Mouse (Mus musculus): Measurements from ENCODE around the gene Zcchc3. TPM values are rescaled to one million over a fixed set of nuclear protein-coding genes. Genes with fewer than 3 reads are reported as not detected.
A peak's percentile ranks its signal among the peaks of the same experiment; 100 is the strongest.

Gene Zcchc3
- polyA plus RNA-seq, 1 experiment from 2014 or later = 35.0 TPM

GRCm38 (mm10) chr2:152406126-152406525 lies 8.7 kb downstream of the Zcchc3 start:
- H3K9ac ChIP-seq = no peak overlapping the region
- H3K9me3 ChIP-seq = no peaks in the 10 kb centered on the region
- peak overlapping the region; percentile 57 for H3K4me2 ChIP-seq
- H3K36me3 ChIP-seq = no peaks in the 10 kb centered on the region
- H3K27ac ChIP-seq = peak overlapping the region; percentile 77
- no peaks in the 10 kb centered on the region for H3K27me3 ChIP-seq
- under 1% methylated on average over 19 of the region's 19 CpGs for WGBS
- peaks cover 36% of the 10 kb centered on the region for H3K4me1 ChIP-seq
- peak; percentile 92 for ATAC-seq (ENCODE audit: insufficient number of reproducible peaks, low FRiP score, low TSS enrichment, low read depth)
- peak overlapping the region; percentile 37 for H3K4me3 ChIP-seq

- 0% methylated on average over 13 of the region's 13 CpGs for WGBS
- Histone ChIP-seq H3K9ac (peak overlapping the region; percentile 44), H3K36me3 (0 out of 2 replicates have a peak, but pooled peaks cover 2% of the 10 kb centered on the region), H3K4me3 (peak overlapping the region; percentile 84), H3K27me3 (no peaks in the 10 kb centered on the region), H3K9me3 (no peaks in the 10 kb centered on the region), H3K4me1 (peaks cover 34% of the 10 kb centered on the region), H3K27ac (peak overlapping the region; percentile 100), H3K4me2 (peak overlapping the region; percentile 92)
- ATAC-seq (ENCODE audit: insufficient number of reproducible peaks, low FRiP score, low TSS enrichment, low read depth) = no peak; the same call in 1 of the 2 replicates
Measured at GRCm38 (mm10) chr2:152399122-152399542, 15.7 kb downstream of the Zcchc3 start.

GRCm38 (mm10) chr2:152398691-152399090 lies 16.1 kb downstream of the Zcchc3 start:
- H3K9ac ChIP-seq = peak overlapping the region; percentile 81; the same call in 1 of the 2 replicates
- H3K27ac ChIP-seq = peak overlapping the region; percentile 100
- peak overlapping the region; percentile 92 for H3K4me2 ChIP-seq
- 0 out of 2 replicates have a peak, but pooled peaks cover 2% of the 10 kb centered on the region for H3K36me3 ChIP-seq
- peak overlapping the region; percentile 84 for H3K4me3 ChIP-seq
- no peaks in the 10 kb centered on the region for H3K27me3 ChIP-seq
- peaks cover 38% of the 10 kb centered on the region for H3K4me1 ChIP-seq
- under 1% methylated on average over 38 of the region's 38 CpGs for WGBS
- H3K9me3 ChIP-seq = no peaks in the 10 kb centered on the region
- ATAC-seq (ENCODE audit: insufficient number of reproducible peaks, low FRiP score, low TSS enrichment, low read depth) = peak; percentile 86

- Histone ChIP-seq H3K27me3 (no peaks in the 10 kb centered on the region), H3K36me3 (0 out of 2 replicates have a peak, but pooled peaks cover 2% of the 10 kb centered on the region), H3K4me2 (peak within 1 kb of the TSS; percentile 92), H3K9ac (peak within 1 kb of the TSS; percentile 81), H3K9me3 (no peaks in the 10 kb centered on the region), H3K4me1 (peaks cover 41% of the 10 kb centered on the region), H3K4me3 (peak within 1 kb of the TSS; percentile 84), H3K27ac (peak within 1 kb of the TSS; percentile 100)
- peak; percentile 57 for ATAC-seq (ENCODE audit: insufficient number of reproducible peaks, low FRiP score, low TSS enrichment, low read depth)
- WGBS = 1% methylated on average over 59 of the region's 104 CpGs
Measured at GRCm38 (mm10) chr2:152397680-152398435, 17.0 kb downstream of the Zcchc3 start, which contains the start of gene Sox12. Gene Sox12, minus strand, starts transcription at chr2:152398063.

GRCm38 (mm10) chr2:152397004-152397589 lies 17.7 kb downstream of the Zcchc3 start:
- no peaks in the 10 kb centered on the region for H3K27me3 ChIP-seq
- under 1% methylated on average over 66 of the region's 77 CpGs for WGBS
- H3K4me3 ChIP-seq = peak overlapping the region; percentile 84
- peaks cover 41% of the 10 kb centered on the region for H3K4me1 ChIP-seq
- H3K27ac ChIP-seq = peak overlapping the region; percentile 100
- 0 out of 2 replicates have a peak, but pooled peaks cover 2% of the 10 kb centered on the region for H3K36me3 ChIP-seq
- H3K9ac ChIP-seq = peak overlapping the region; percentile 81
- H3K9me3 ChIP-seq = no peaks in the 10 kb centered on the region
- H3K4me2 ChIP-seq = peak overlapping the region; percentile 92
- no peak for ATAC-seq (ENCODE audit: insufficient number of reproducible peaks, low FRiP score, low TSS enrichment, low read depth)

GRCm38 (mm10) chr2:152396110-152397003 lies 18.5 kb downstream of the Zcchc3 start:
- no peaks in the 10 kb centered on the region for H3K27me3 ChIP-seq
- H3K9ac ChIP-seq = peak overlapping the region; percentile 81
- H3K4me2 ChIP-seq = peak overlapping the region; percentile 92
- peaks cover 41% of the 10 kb centered on the region for H3K4me1 ChIP-seq
- 0 out of 2 replicates have a peak, but pooled peaks cover 2% of the 10 kb centered on the region for H3K36me3 ChIP-seq
- peak overlapping the region; percentile 100 for H3K27ac ChIP-seq
- H3K4me3 ChIP-seq = peak overlapping the region; percentile 84
- no peaks in the 10 kb centered on the region for H3K9me3 ChIP-seq
- ATAC-seq (ENCODE audit: insufficient number of reproducible peaks, low FRiP score, low TSS enrichment, low read depth) = peak; percentile 80
- under 1% methylated on average over 46 of the region's 46 CpGs for WGBS

- 24% methylated on average over 13 of the region's 13 CpGs for WGBS
- Histone ChIP-seq H3K27ac (peak overlapping the region; percentile 34), H3K4me1 (peaks cover 41% of the 10 kb centered on the region), H3K9ac (peak overlapping the region; percentile 33; the same call in 1 of the 2 replicates), H3K4me3 (peak overlapping the region; percentile 84), H3K27me3 (no peaks in the 10 kb centered on the region), H3K9me3 (no peaks in the 10 kb centered on the region), H3K36me3 (0 out of 2 replicates have a peak, but pooled peaks cover 2% of the 10 kb centered on the region), H3K4me2 (peak overlapping the region; percentile 92)
- ATAC-seq (ENCODE audit: insufficient number of reproducible peaks, low FRiP score, low TSS enrichment, low read depth) = no peak
Measured at GRCm38 (mm10) chr2:152395271-152395920, 19.4 kb downstream of the Zcchc3 start.

- H3K9ac ChIP-seq = no peak overlapping the region
- WGBS = 45% methylated on average over 9 of the region's 9 CpGs
- no peak overlapping the region for H3K4me2 ChIP-seq
Measured at GRCm38 (mm10) chr2:152393225-152394017, 21.4 kb downstream of the Zcchc3 start.

GRCm38 (mm10) chr2:152392786-152393185 lies 22.0 kb downstream of the Zcchc3 start:
- Histone ChIP-seq H3K27ac (no peak overlapping the region), H3K4me2 (no peak overlapping the region), H3K9me3 (no peaks in the 10 kb centered on the region), H3K36me3 (0 out of 2 replicates have a peak, but pooled peaks cover 2% of the 10 kb centered on the region), H3K27me3 (no peaks in the 10 kb centered on the region), H3K4me1 (peaks cover 23% of the 10 kb centered on the region), H3K4me3 (no peak overlapping the region), H3K9ac (no peak overlapping the region)
- ATAC-seq (ENCODE audit: insufficient number of reproducible peaks, low FRiP score, low TSS enrichment, low read depth) = no peak
- WGBS = 23% methylated on average over 3 of the region's 3 CpGs

More at GRCm38 (mm10) chr2:152393225-152394017, 21.4 kb downstream of the Zcchc3 start:
- Histone ChIP-seq H3K4me3 (no peak overlapping the region), H3K4me1 (peaks cover 26% of the 10 kb centered on the region), H3K36me3 (0 out of 2 replicates have a peak, but pooled peaks cover 2% of the 10 kb centered on the region), H3K9me3 (no peaks in the 10 kb centered on the region), H3K27ac (no peak overlapping the region), H3K27me3 (no peaks in the 10 kb centered on the region)
- no peak for ATAC-seq (ENCODE audit: insufficient number of reproducible peaks, low FRiP score, low TSS enrichment, low read depth)

GRCm38 (mm10) chr2:152384191-152384590 lies 30.6 kb downstream of the Zcchc3 start:
- H3K36me3 ChIP-seq = no peaks in the 10 kb centered on the region
- H3K4me3 ChIP-seq = no peak overlapping the region
- WGBS = 85% methylated on average over 4 of the region's 4 CpGs

More at GRCm38 (mm10) chr2:152384191-152384590, 30.6 kb downstream of the Zcchc3 start:
- Histone ChIP-seq H3K4me1 (no peaks in the 10 kb centered on the region), H3K9ac (no peak overlapping the region), H3K4me2 (no peak overlapping the region), H3K9me3 (no peaks in the 10 kb centered on the region), H3K27ac (no peak overlapping the region), H3K27me3 (no peaks in the 10 kb centered on the region)
- no peak for ATAC-seq (ENCODE audit: insufficient number of reproducible peaks, low FRiP score, low TSS enrichment, low read depth)

Measured in limb, embryonic 15.5 days (tissue).